Mouse (Mus musculus): ENCODE data around the gene Lrrc8b.

The Lrrc8b gene

GRCm38 (mm10) chr5:105425587-105425986 is 10.0 kb downstream of the Lrrc8b start:
- no peak for DNase-seq (ENCODE audit: low spot score)

GRCm38 (mm10) chr5:105427326-105427725 is 11.8 kb downstream of the Lrrc8b start:
- DNase-seq (ENCODE audit: low spot score), result no peak

- no peak for DNase-seq (ENCODE audit: low spot score)
Measured at GRCm38 (mm10) chr5:105428265-105428974, 12.8 kb downstream of the Lrrc8b start.

DNA sequence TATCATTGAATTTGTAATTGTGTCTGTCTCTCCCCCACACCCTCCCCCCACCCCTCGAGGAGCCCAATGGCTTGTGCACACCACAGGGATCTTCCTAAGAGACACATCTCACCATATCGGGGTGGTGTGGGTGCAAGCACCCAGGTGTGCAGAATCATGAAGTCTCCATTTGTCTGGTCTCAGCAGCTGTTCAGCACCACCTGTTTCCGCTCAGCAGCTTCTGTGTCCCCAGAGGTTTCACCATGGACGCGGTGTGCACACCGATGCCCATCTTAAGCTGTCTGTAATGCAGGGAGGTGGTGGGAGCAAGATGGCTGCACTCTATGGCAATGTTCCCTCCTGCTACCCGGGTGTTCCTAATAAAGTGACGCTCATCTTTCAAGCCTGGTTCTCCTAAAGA is 14.6 kb downstream of the Lrrc8b start:
- DNase-seq (ENCODE audit: low spot score), result no peak

GRCm38 (mm10) chr5:105439608-105440007 is 24.0 kb downstream of the Lrrc8b start:
- no peak for DNase-seq (ENCODE audit: low spot score)

- no peak for DNase-seq (ENCODE audit: low spot score)
Measured at GRCm38 (mm10) chr5:105440992-105441535, 25.5 kb downstream of the Lrrc8b start.

DNA sequence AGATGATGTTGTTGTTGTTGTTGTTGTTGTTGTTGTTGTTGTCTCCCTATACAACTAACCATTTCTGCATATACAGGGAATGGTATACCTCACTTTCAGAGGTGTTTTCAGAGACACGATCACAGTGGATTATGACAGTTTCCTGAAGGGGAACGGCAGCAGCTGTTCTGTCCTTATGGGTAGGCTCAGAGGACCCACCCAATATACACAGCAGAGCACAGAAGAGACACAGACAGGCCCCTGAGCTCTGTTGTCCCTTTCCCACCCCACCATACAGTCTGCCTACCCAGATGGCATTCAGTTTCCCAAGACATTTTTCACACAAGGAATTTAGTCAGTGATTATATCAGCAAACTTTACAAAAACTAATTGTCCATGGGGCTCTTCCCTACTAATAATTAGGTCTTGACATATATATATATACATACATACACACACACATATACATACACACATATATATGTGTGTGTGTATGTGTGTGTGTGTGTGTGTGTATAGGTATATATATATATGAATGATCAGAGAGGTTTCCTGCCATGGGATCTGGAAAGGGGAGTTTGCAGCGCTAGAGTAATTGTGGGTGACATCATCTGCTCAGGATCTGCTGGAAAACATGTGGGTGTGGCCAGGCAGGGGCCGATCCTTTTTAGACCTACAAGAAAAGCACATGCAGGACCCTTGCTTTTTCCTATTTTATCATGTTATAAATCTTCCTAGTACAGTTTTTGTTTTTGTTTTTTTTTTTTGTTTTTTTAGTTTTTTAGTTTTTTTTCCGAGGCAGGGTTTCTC is 26.8 kb downstream of the Lrrc8b start:
- DNase-seq (ENCODE audit: low spot score), result no peak

GRCm38 (mm10) chr5:105443057-105443815 is 27.7 kb downstream of the Lrrc8b start:
- peak; percentile 24 for DNase-seq (ENCODE audit: low spot score)

DNA sequence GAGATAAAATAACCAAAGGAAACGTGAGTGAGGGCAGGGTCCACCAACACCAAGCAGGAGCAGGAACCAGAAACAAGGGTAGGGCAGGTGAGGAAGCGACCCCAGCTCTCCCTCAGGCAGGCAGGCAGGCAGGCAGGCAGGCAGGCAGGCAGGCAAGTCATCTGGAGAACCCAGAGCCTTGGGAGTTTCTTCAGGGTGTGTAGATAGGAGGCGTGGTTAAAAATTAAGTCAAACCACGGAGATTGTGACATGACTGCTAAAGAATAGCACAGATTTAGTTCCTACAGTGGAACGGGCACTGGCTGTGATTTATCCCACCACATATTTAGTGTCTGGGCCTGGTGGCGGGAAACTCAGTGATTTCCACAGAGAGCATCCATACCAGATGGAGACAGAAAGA is 30.1 kb downstream of the Lrrc8b start:
- no peak for DNase-seq (ENCODE audit: low spot score)

DNA sequence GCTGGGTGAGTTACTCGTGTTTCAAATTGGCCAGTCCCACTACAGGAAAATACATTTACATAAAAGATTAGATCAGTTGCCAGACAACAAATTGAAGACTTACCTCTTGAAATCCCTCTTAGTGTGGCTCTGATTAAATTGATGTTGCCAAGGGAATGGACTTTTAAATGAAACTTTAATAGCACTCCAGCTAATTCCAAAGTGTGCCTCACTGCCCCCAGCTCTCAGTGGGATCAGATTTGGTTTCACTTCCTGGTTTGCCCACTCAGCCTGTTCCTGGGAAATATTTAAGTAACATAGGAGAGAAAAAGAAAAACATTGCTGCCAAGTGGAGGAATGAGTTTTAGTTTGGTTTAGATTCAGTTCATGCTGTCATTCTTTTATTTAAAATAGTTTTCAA is 38.5 kb downstream of the Lrrc8b start:
- no peak for DNase-seq (ENCODE audit: low spot score)

GRCm38 (mm10) chr5:105459077-105459476 is 43.5 kb downstream of the Lrrc8b start:
- no peak for DNase-seq (ENCODE audit: low spot score)

GRCm38 (mm10) chr5:105460551-105460950 is 45.0 kb downstream of the Lrrc8b start:
- no peak for DNase-seq (ENCODE audit: low spot score)

DNA sequence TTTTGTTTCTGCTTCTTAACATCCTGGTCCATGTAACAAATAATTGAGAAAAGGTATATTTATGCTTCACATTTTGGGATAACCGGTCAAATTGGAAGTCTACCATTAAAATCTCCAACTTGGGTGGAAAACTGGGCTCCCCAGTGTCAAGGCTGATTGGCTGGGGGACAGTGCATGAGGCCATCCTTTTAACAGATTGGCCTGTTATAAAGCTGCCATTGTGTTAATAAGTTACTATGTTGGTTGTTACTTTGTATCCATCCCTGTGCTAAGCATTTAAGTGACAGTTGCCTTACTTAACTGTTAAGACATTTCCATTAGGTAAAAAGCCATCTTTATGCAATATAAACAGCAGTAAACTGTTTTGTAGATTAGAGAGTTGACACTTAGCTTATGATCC is 45.5 kb downstream of the Lrrc8b start:
- DNase-seq (ENCODE audit: low spot score), result no peak

DNA sequence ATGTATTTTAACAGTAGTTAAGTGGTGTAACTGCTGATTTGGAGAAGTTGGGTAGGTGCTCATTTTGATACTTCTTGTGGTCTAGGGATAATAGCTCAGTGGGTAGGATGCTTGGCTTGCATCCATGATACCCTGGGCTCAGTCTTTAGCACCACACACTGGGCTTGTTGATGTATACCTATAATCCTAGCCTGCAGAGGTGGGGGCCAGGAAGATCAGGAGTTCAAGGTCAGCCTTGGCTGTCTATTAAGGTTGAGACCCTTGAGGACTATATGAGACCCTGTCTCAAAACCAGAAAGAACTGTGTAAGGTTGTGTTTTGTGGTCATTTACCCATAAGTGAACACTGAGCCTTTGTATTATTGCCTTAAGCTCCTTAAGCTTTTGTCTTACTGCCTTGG is 49.1 kb downstream of the Lrrc8b start:
- no peak for DNase-seq (ENCODE audit: low spot score)

DNA sequence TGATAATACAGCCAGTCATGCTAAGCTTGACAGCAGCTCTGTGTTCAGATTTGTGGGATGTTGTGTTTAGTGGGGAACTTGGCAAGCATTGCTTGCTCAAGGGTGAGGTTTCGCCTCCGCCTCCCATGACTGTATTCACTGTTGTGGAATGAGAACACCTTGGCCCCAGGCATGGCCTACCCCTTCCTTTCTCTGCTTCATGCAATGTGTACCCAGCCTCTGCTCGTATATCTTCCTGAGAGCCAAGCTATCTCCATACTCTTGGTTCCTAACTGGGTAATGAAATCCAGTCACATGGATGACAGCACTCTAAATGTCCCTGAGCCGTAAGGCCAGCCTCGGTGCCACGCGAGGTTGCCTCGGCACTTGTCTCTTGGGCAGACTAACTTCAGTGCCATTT is 50.0 kb downstream of the Lrrc8b start:
- no peak for DNase-seq (ENCODE audit: low spot score)

DNA sequence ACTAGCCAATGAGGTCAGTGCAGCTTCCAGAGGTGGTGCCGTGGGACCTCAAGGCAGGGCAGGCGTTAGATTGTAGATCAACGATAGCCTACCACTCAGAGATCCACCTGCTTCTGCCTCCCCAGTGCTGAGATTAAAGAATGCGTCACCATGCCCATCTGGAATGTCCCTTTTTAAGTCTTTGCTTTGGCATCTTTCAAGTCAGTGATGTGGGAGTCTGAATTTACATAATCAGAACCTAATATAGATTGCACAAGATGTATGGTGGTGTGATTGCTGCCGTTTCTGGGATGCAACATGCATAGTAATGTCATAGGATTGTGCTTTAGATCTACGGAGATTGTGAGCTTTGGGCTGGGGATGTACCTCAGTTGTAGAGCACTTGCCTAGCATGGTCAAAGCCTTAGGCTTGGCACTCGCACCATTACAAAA is 50.9 kb downstream of the Lrrc8b start:
- DNase-seq (ENCODE audit: low spot score), result no peak

GRCm38 (mm10) chr5:105467271-105467670 is 51.7 kb downstream of the Lrrc8b start:
- DNase-seq (ENCODE audit: low spot score), result no peak

DNA sequence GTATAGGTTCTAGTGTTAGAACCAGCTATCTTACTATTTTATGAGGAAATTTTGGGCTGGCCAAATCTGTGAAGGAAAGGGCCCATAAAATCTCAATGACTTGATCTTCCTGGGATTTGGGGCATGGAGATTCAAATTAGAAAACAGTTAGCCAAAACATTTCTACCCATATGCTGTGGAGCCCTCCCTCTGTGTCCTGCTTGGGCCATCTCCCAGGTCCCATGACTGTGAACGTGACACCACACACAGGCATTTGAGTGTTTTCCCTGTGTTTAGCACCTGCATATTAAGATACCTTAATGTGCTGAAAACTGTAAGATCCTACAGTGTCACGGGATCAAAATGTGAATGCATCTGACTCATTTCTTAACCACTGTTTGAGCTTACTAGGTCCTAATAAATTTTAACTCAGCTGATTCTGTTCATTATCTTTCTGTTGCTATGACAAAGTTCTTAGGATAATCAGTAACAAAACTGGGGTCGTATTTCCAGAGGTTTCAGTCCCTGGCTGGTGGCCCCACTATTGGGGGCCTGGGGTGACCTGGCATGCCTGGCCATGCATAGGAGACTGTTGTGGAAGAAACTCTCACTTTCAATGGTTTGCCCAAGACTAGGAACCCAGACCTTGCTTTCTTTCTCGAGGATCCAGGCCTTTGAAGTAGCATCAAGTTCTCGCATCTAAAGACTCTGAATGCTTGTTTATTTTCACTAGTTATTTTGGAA is 57.6 kb downstream of the Lrrc8b start:
- no peak for DNase-seq (ENCODE audit: low spot score)

DNA sequence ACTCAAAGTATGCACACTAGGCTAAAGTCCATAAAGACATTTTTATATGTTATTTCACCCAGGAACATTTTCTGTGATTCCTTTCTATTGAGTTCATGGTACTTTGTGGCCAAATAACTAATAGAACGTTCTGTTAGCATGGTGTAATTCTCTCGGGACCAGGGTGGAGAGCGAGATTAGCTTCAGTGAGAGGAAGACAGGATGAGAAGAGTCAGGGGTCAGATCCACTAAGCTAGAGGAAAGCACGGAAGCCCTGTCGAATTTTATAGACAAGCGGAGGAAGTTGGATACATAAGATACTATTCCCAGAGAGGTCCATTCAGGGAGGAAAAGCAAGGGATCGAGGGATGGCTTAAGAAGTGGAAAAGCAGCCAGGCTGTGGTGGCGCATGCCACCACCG is 62.0 kb downstream of the Lrrc8b start:
- DNase-seq (ENCODE audit: low spot score), result no peak

GRCm38 (mm10) chr5:105479673-105480072 is 64.1 kb downstream of the Lrrc8b start:
- DNase-seq (ENCODE audit: low spot score), result no peak

DNA sequence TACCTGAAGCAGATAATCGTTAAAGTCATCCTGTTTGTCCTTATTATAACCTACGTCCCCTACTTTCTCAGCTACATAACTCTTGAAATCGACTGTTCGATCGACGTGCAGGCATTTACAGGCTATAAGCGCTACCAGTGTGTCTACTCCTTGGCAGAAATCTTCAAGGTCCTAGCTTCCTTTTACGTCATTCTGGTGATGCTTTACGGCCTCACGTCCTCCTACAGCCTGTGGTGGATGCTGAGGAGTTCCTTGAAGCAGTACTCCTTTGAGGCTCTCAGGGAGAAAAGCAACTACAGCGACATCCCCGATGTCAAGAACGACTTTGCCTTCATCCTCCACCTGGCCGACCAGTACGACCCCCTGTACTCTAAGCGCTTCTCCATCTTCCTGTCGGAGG is 65.0 kb downstream of the Lrrc8b start:
- no peak for DNase-seq (ENCODE audit: low spot score)

DNA sequence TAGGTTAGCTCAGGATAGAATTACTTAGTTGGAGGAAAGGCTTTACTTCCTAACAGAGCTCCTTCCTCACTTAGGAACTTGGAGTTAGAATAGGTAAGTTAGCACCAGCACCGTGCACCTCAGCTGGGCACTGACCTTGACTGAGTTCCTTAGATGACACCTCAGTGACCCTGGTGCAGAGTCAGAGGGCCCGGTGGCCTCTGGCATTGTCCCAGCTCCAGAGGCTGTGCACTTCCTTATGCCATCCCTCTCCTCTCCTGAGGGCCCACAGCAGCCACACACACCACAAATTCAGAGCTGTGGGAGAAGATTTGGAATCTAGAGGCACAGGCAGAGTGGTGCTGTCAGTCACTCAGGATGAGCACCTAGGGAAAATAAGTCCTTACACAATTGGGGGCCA is 68.1 kb downstream of the Lrrc8b start:
- no peak for DNase-seq (ENCODE audit: low spot score)
